Mouse (Mus musculus): ENCODE data around the gene Foxd3. TPM values are rescaled to one million over a fixed set of nuclear protein-coding genes. Genes with fewer than 3 reads are reported as not detected.

Gene Foxd3
- total RNA-seq, 2 experiments from 2014 or later = 0.84 to 1.7 TPM

DNA sequence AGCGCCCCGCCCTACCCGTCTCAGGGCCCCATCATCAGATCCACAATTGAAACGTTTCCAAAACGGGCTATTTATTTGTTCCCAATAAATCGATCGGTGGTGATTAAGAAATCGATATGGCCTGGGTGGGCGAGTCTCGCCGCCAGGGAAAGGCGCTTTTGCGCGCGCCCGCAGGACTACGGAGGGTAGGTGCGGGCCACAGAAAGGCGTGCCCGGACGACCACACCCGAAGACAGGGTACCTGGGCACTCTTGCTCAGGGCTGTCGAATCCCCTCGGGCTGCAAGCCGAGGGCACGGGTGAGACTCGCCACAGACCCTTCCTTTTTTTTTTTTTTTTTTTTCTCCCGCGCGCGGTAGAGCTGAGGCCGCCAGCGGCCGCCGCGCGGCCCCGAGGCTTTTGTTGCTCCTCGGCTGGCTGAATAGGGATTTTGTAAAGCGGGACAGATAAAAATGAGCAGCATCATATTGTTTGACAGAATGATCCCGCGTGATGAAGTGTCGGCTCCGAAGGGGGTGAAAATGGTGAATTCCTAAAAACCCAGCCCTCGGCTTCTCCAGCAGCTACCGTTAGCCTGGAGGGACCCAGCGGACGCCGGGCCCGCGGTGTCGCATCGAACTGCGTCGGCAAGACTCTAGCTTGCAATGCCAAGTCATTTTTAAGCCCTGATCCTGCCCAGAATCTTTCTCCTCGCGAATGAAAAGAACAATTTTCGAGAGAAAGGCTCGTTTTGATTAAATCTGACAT, 5.0 kb upstream of the Foxd3 start:
- H3K27ac ChIP-seq = no peak overlapping the region
- peak overlapping the region; percentile 59 for H3K4me3 ChIP-seq
- no peak for TF ChIP-seq CTCF (IDR thresholded peaks at IDR 0.05)
- intact Hi-C loops (cut with DNase I) = no loop called here
- peak; percentile 21 for DNase-seq

DNA sequence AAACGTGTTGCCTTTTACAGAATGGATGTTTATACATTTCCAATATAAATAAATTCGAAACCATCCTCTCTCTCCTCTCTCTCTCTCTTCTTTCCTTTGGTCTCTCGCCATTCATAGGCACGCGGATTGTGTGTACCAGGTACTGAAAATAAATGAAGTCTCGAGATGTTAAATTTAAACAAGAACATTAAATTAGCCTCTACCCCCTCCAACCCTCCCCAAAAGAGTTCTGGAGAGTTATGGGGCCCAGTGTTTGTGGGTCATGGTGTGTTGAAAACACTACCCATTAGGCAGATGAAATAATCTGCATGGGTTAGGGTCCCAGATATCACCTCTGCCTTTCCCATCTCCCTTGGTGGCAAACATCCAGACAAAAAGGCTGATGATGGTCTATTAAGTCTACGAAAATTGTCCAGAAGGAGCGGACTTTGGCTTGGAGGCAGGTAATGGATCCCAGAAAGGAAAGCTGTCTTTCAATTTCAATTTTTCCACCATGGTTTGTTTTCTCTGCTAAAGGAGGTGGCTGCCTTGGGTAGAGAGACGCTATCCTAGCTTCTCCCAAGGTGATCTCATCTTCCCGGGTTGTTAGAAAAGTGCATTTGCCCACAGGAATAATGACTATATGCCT, 4.2 kb upstream of the Foxd3 start:
- no peak overlapping the region for H3K27ac ChIP-seq
- no peak for TF ChIP-seq CTCF (IDR thresholded peaks at IDR 0.05)
- no peak overlapping the region for H3K4me3 ChIP-seq
- DNase-seq = no peak
- intact Hi-C loops (cut with DNase I) = no loop called here

DNA sequence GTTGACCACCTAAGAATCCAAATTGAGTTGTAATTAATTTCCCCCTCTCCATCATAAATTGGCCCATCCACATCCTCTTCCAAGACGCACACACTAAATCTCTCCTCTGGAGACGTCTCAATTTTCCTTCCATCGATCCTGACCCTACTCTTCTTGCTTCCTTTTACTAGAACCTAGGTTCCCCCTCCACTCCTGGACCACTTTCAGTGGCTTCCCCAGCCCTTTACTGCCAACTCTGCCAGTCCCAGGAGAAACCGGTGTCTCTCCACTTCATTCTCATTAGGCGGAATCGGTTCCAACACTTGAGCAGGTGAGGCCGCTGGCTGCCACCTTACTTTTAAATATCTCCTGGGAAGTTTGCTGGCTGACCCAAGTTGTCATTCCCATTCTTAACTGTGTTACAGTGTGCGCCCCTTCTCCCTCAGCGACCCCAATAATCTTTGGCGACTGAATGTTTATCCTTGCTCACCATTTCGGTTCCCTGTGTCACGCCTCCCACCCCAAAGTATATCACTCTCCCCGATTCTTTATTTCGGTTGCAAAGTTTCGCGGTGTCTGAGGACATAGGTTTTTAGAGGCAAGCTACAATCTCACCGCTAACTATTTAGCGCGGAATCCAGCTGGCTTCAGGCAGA, 3.4 kb upstream of the Foxd3 start:
- no peak for TF ChIP-seq CTCF (IDR thresholded peaks at IDR 0.05)
- no peak overlapping the region for H3K4me3 ChIP-seq

DNA sequence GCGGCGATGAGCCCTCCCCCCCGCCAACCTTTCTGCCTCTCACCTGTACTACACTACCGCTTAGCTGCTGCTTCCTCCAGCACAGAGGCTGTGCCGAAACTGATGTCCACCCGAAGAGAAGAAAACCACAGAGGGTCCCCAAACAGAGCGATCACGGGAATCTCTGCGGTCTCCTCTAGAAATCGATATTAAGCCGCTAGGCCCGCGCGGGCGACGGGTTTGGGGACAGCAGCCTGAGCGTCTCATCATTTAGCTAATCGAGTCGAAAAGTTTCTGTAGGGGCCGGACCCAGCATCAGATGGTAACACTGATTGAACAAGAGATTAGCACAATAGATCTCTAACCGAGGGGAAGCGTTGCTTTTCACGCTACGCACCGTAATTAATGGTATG, 2.9 kb upstream of the Foxd3 start:
- intact Hi-C loops (cut with DNase I) = no loop called here
- TF ChIP-seq CTCF (IDR thresholded peaks at IDR 0.05) = no peak
- DNase-seq = no peak
- Histone ChIP-seq H3K27ac (no peak overlapping the region), H3K4me3 (no peak overlapping the region)

More for the DNA sequence above, 3.4 kb upstream of the Foxd3 start:
- no peak overlapping the region for H3K27ac ChIP-seq
- DNase-seq = no peak
- intact Hi-C loops (cut with DNase I) = no loop called here

DNA sequence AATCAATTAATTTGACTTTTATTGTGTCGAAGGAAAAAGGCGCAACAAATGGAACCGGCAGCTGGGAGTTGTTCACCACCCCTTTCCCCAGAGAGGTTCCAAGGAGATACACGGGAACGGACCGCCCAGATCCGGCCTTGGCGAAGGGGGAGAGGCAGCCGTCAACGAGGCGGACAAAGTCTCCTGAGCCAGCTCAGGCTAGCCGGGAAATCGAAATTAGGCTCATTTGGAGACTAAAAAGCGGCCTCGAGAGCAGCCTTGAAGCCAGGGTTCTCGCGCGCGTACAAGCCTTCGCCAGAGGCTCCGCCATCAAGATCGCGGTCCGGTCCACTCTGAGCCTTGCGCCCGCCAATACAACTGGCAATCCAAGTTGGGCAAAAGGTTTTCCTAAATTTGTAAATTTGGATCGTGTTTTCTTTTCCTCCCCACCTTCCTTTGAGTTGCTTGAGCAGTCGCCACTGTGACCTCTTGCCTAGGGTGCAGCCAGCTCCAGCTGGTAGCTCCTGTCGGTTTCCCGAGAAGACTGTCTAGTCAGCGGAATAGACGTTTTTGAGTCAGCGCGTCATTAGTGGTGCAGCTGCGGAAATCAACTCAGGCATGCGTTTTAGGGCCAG, 2.4 kb upstream of the Foxd3 start:
- Histone ChIP-seq H3K4me3 (no peak overlapping the region), H3K27ac (no peak overlapping the region)
- intact Hi-C loops (cut with DNase I) = no loop called here
- DNase-seq = no peak
- TF ChIP-seq CTCF (IDR thresholded peaks at IDR 0.05) = no peak

DNA sequence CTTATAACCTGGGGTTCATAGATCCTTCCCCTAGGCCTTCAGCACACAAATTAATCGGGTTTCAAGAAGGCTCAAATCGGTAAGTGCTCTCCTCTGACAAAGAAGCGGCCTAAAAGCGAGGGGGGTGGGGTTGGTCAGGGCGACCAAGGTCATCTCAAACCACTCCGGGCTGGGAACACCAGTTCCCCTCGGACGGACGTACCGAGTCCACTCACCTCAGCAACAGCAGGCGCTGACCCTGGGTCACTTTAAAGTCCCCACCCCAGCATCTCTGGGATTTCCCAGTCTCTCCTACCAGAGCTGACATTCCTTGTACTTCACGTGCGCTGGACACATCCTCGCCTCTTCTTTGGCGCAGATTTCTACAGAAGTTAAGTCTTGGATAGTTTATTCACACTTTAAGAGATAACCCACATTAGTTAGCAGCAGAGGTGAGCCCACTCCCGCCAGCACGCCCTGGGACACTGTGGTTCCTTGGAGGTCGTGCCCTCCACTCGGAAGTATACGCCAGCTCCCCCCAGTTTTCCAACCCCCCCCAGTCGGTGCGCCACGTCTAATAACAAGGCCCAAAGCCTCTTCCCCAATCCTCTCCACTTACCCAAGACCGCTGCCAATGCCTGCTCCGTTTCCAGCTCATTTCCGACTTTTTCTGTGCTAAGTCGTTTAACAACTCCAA, 1.3 kb upstream of the Foxd3 start:
- no peak for DNase-seq
- intact Hi-C loops (cut with DNase I) = no loop called here
- no peak for TF ChIP-seq CTCF (IDR thresholded peaks at IDR 0.05)
- H3K27ac ChIP-seq = no peak overlapping the region
- no peak overlapping the region for H3K4me3 ChIP-seq

DNA sequence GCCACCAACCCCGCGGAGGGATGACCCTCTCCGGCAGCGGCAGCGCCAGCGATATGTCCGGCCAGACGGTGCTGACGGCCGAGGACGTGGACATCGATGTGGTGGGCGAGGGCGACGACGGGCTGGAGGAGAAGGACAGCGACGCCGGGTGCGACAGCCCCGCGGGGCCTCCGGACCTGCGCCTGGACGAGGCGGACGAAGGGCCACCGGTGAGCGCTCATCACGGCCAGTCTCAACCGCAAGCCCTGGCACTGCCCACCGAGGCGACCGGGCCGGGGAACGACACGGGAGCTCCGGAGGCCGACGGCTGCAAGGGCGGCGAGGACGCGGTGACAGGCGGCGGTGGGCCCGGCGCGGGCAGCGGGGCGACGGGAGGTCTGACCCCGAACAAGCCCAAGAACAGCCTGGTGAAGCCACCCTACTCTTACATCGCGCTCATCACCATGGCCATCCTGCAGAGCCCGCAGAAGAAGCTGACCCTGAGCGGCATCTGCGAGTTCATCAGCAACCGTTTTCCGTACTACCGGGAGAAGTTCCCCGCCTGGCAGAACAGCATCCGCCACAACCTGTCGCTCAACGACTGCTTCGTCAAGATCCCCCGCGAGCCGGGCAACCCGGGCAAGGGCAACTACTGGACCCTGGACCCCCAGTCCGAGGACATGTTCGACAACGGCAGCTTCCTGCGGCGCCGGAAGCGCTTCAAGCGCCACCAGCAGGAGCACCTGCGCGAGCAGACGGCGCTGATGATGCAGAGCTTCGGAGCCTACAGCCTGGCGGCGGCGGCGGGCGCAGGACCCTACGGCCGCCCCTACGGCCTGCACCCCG, 718 bp downstream of the Foxd3 start:
- peak; percentile 33 for DNase-seq
- H3K4me3 ChIP-seq = peak overlapping the region; percentile 63
- TF ChIP-seq CTCF (IDR thresholded peaks at IDR 0.05) = no peak
- H3K27ac ChIP-seq = peak overlapping the region; percentile 70
- intact Hi-C loops (cut with DNase I) = no loop called here

DNA sequence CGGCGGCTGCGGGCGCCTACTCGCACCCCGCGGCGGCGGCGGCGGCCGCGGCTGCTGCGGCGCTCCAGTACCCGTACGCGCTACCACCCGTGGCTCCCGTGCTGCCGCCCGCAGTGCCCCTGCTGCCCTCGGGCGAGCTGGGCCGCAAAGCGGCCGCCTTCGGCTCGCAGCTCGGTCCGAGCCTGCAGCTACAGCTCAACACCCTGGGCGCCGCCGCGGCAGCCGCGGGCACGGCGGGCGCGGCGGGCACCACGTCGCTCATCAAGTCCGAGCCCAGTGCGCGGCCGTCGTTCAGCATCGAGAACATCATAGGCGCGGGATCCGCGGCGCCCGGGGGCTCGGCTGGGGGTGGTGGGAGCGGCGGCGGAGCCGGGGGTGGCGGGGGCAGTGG, 1.3 kb downstream of the Foxd3 start:
- Histone ChIP-seq H3K27ac (no peak overlapping the region), H3K4me3 (peak overlapping the region; percentile 63)
- TF ChIP-seq CTCF (IDR thresholded peaks at IDR 0.05) = no peak
- intact Hi-C loops (cut with DNase I) = no loop called here
- DNase-seq = no peak

DNA sequence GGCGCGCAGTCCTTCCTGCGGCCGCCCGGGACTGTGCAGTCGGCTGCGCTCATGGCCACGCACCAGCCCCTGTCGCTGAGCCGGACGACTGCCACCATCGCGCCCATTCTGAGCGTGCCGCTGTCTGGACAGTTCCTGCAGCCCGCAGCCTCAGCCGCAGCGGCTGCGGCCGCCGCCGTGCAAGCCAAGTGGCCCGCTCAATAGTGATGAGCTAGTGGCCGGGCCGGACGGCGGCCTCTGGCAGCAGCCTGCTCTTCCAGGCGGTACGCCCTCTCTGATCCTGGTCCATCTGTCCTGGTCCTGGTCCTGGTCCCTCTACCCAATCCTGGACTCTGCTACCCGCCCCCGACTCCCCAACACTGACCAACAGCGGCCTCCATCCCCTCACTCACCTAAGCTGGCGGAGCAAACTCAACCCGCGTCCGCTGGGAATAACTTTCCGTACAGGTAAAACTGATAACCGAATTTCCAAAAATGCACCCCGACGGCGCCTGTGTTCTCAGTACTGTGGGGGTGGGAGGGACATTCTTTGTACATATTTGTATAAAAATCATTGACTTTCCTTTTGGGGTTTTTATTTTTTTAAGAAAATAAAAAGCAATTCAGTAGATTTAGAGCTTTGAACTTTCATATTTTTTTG, 1.9 kb downstream of the Foxd3 start:
- intact Hi-C loops (cut with DNase I) = no loop called here
- DNase-seq = peak; percentile 33

DNA sequence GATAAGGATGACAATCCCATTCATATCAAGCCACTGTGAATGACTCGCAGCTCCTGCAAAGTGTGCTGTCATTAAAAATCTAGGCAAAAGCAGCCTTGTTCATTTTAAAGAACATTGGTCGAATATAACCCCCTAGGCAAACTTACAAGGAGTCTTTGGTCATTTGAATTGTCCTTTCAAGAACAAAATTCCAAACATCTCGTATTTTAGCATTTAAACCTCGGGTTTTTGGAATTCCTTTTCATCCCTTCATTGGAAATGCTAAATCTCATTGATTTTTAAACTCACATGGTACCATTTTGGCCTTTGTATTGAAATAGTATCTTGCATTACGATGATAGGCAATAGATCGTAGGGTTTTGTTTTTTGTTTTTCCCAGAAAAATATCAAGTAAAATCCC, 2.8 kb downstream of the Foxd3 start:
- H3K4me3 ChIP-seq = no peak overlapping the region
- no peak for DNase-seq
- H3K27ac ChIP-seq = no peak overlapping the region
- intact Hi-C loops (cut with DNase I) = no loop called here
- TF ChIP-seq CTCF (IDR thresholded peaks at IDR 0.05) = no peak

More for the DNA sequence above, 1.9 kb downstream of the Foxd3 start:
- Histone ChIP-seq H3K4me3 (peak overlapping the region; percentile 63), H3K27ac (no peak overlapping the region)
- no peak for TF ChIP-seq CTCF (IDR thresholded peaks at IDR 0.05)

DNA sequence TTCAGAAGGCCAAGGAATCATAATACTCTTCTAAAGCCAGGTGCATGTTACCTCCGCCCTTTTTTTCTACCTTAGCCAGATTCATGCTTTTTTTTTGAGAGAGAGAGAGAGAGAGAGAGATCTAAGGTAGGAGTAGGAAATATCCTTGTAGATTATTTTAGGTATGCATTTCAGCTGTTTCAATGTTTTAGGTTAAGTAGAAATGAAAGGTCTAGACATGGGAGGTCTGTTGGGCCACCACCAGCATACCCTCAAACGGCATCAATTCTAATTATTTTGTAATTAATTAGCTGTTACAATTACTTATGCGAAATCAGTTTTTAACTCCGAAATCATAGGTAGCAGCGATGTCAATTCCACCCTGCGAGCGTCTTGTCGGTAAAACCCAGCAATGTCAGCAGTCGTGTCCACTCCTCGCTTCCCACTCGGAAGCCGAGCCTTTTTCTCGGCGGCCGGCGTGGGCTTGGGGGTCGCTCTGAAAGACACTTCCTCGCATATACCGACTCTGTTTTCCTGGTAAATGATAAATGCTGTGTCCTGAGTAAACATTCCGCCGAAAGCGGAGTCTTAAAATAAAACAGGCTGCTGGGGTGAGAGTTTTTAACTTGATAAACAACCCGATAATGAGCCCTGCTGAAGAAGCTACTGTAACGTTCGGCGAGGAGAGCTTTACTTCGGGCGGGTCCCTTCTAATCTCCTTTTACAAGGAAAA, 3.4 kb downstream of the Foxd3 start:
- intact Hi-C loops (cut with DNase I) = loop anchor here (5.0 kb wide), 2 partner anchors 58 to 108 kb away; partner anchors contain the start of gene Alg6
- peak overlapping the region; percentile 56; the same call in 1 of the 2 replicates for H3K27ac ChIP-seq
- DNase-seq = no peak
- H3K4me3 ChIP-seq = peak overlapping the region; percentile 51
- no peak for TF ChIP-seq CTCF (IDR thresholded peaks at IDR 0.05)

All from gastrocnemius, adult 2 months (tissue).